Mouse (Mus musculus) neural tube, embryonic 12.5 days (tissue): ENCODE data around the gene Zeb2. TPM values are rescaled to one million over a fixed set of nuclear protein-coding genes. Genes with fewer than 3 reads are reported as not detected.

Experiments used
- ATAC-seq: fragments of 200-750 bp; cut with Nextera tagmentation; 2 replicates; pipeline ENCODE4 v1.8.0; 2017; ENCODE audit warnings: low read depth, mild to moderate bottlenecking, moderate TSS enrichment, moderate library complexity; ENCODE audit not compliant: low FRiP score
- H3K27ac ChIP-seq: fragments of 300-500 bp; sonication (generic); 2 replicates; pipeline ENCODE4 v1.5.1; 2016
- H3K27me3 ChIP-seq: fragments of 300-500 bp; sonication (generic); replicated peaks from 2 replicates; pipeline ENCODE4 v1.6.1; 2016; ENCODE audit warnings: mild to moderate bottlenecking
- H3K36me3 ChIP-seq: fragments of 300-500 bp; sonication (generic); 2 replicates; pipeline ENCODE4 v1.6.1; 2016; ENCODE audit warnings: mild to moderate bottlenecking
- H3K4me1 ChIP-seq: fragments of 300-500 bp; sonication (generic); 2 replicates; pipeline ENCODE4 v1.6.1; 2016
- H3K4me2 ChIP-seq: fragments of 300-500 bp; sonication (generic); replicated peaks from 2 replicates; pipeline ENCODE4 v1.6.1; 2016; ENCODE audit warnings: mild to moderate bottlenecking
- H3K4me3 ChIP-seq: fragments of 300-500 bp; sonication (generic); 2 replicates; pipeline ENCODE4 v1.5.1; 2016
- H3K9ac ChIP-seq: fragments of 300-500 bp; sonication (generic); 2 replicates; pipeline ENCODE4 v1.6.1; 2016; ENCODE audit warnings: mild to moderate bottlenecking
- H3K9me3 ChIP-seq: fragments of 300-500 bp; sonication (generic); 2 replicates; pipeline ENCODE4 v1.6.1; 2016; ENCODE audit warnings: mild to moderate bottlenecking
- WGBS: fragments of 180-500 bp; shearing (Covaris S2); methylation state at CpG from one replicate; pipeline ENCODE4 v1.1.7; 2016; 5-methylcytosine and 5-hydroxymethylcytosine counted together
- polyA plus RNA-seq: library from polyadenylated mRNA; unstranded; fragments of >200 nt; fragmentation: Nextera tagmentation; extraction: Ambion mirVana; gene quantifications from 2 replicates; pipeline ENCODE4 v1.2.1, GENCODE M21; 2016

The Zeb2 gene
- polyA plus RNA-seq, 1 experiment from 2014 or later = 55.6 TPM

DNA sequence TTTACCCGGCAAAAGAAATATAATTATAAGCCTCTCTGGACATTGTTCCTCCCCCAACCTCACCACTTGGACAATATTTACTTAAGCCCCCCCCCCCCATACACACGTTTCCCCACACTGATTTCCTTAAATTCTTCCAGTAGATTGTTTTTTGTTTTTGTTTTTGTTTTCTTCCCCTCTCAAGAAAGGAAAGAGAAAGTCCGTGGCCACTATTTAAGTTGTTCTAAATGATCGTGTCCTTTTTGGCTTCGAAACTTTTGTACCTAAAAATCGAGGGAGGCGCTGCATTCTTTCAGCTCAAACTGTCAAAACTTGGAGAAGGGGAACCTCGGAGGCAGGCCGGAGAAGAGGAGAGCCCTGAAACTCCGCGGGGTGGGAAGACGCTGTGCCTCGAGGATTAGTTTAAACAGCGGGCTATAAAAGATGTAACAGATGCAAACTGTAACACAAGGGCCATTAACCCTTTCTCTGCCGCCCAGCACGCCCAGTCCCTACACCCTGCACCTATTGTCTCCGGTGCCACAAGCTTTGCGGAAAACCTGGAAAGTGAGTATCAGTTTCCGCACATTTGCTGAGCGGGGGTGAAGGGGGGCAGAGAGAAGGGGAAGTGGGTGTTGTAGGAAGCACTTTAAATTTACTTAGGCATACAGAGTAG, 6.3 kb downstream of the Zeb2 start:
- peak overlapping the region; percentile 78 for H3K4me2 ChIP-seq
- peak overlapping the region; percentile 96; the same call in 1 of the 2 replicates for H3K27ac ChIP-seq
- H3K4me1 ChIP-seq = peaks cover 45% of the 10 kb centered on the region
- under 1% methylated on average over 20 of the region's 20 CpGs for WGBS
- no peaks in the 10 kb centered on the region for H3K27me3 ChIP-seq
- H3K9ac ChIP-seq = peak overlapping the region; percentile 100
- H3K9me3 ChIP-seq = no peaks in the 10 kb centered on the region
- peak overlapping the region; percentile 96 for H3K4me3 ChIP-seq
- peak; percentile 38; the same call in 1 of the 2 replicates for ATAC-seq
- no peaks in the 10 kb centered on the region for H3K36me3 ChIP-seq

GRCm38 (mm10) chr2:45109951-45110756, 7.0 kb downstream of the Zeb2 start:
- Histone ChIP-seq H3K4me1 (peaks cover 46% of the 10 kb centered on the region), H3K4me3 (peak overlapping the region; percentile 96), H3K9me3 (no peaks in the 10 kb centered on the region), H3K27me3 (no peaks in the 10 kb centered on the region), H3K27ac (peak overlapping the region; percentile 96), H3K4me2 (peak overlapping the region; percentile 78), H3K36me3 (no peaks in the 10 kb centered on the region), H3K9ac (peak overlapping the region; percentile 100)
- ATAC-seq = peak; percentile 23
- WGBS = under 1% methylated on average over 54 of the region's 54 CpGs

- Histone ChIP-seq H3K27ac (peak overlapping the region; percentile 96), H3K36me3 (no peaks in the 10 kb centered on the region), H3K9ac (peak overlapping the region; percentile 100), H3K27me3 (no peaks in the 10 kb centered on the region), H3K4me3 (peak overlapping the region; percentile 96), H3K4me1 (peaks cover 48% of the 10 kb centered on the region), H3K9me3 (no peaks in the 10 kb centered on the region), H3K4me2 (peak overlapping the region; percentile 78)
- ATAC-seq = peak; percentile 31
- 2% methylated on average over 66 of the region's 74 CpGs for whole genome bisulfite sequencing
Measured at GRCm38 (mm10) chr2:45109161-45109950, 7.8 kb downstream of the Zeb2 start.

- WGBS = under 1% methylated on average over 24 of the region's 25 CpGs
- Histone ChIP-seq H3K9me3 (no peaks in the 10 kb centered on the region), H3K27me3 (no peaks in the 10 kb centered on the region), H3K27ac (peak overlapping the region; percentile 96), H3K4me3 (peak overlapping the region; percentile 96), H3K4me1 (peaks cover 53% of the 10 kb centered on the region), H3K9ac (peak overlapping the region; percentile 100), H3K36me3 (no peaks in the 10 kb centered on the region), H3K4me2 (peak overlapping the region; percentile 78)
- peak; percentile 42 for ATAC-seq
Measured at GRCm38 (mm10) chr2:45108521-45109091, 8.6 kb downstream of the Zeb2 start.

DNA sequence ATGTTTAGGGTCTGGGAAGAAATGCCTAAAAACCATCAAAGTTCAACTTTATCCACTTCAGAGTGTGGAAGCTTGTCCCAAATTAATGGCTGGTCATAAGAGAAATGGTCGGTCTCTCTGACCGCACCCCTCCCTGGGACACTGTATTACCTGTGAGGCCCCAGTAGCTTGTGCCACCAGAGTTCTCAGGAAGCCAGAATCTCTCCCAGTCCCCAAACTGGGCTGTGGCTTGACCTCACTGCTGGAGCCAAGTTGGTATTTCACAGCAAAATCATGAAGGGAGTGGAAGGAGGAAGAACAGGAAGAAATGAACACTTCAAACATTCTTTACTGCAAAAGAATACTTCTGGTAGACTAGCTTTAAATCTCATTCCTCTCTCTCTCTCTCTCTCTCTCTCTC, 9.6 kb downstream of the Zeb2 start:
- H3K4me1 ChIP-seq = peaks cover 57% of the 10 kb centered on the region
- peak overlapping the region; percentile 96 for H3K4me3 ChIP-seq
- H3K27ac ChIP-seq = no peak overlapping the region
- peak overlapping the region; percentile 78 for H3K4me2 ChIP-seq
- no peaks in the 10 kb centered on the region for H3K9me3 ChIP-seq
- no peaks in the 10 kb centered on the region for H3K36me3 ChIP-seq
- H3K9ac ChIP-seq = peak overlapping the region; percentile 100
- H3K27me3 ChIP-seq = no peaks in the 10 kb centered on the region
- WGBS = 7% methylated on average over 2 of the region's 2 CpGs
- no peak for ATAC-seq

DNA sequence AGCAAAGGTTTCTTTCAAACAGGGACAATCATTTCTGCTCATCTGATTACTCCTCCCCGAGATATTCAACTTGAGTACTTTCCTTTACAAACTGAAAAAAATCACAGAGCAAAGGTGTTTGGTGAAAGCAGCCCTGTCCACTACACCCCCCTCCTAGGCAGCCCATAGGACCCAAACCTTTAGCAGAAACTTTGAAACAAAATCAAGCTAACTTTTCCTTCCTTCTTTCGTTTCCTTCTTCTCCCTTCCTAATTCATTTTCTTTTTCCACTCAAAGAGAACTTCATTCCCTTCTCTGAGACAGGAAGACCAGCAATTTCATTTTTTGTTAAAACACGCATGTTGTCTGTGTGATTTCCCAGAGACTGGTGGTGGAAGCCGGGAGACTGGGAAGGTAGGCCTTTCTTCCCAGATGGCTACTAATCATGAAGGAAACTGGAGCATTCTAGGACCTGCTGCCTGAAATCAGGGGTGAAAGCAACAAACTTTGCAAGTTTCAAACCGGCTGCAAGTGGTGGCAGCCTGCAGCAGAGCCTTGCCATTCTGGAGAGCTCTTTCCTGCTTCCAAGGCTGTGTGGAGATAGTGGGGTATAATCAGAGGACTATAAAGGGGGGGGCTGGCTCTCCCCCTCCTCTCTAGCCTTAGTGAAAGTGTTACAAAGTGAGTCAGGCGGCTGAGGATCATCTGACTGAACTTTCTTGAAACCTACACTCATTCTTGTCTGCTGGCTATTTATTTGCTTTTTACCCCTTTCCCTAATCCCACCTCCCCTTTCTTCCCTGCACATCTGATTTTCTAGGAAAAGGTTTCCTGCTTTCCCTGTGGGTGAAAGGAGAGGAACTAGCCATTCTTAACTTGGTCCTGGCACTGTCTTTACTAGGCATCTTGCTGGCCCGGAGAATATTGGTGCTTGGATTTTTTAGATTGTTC, 11.0 kb downstream of the Zeb2 start:
- no peak for ATAC-seq
- H3K9me3 ChIP-seq = no peaks in the 10 kb centered on the region
- H3K27me3 ChIP-seq = no peaks in the 10 kb centered on the region
- peak overlapping the region; percentile 78 for H3K4me2 ChIP-seq
- no peaks in the 10 kb centered on the region for H3K36me3 ChIP-seq
- 30% methylated on average over 7 of the region's 7 CpGs for WGBS
- peaks cover 65% of the 10 kb centered on the region for H3K4me1 ChIP-seq
- H3K27ac ChIP-seq = no peak overlapping the region
- H3K4me3 ChIP-seq = peak overlapping the region; percentile 5; the same call in 1 of the 2 replicates
- H3K9ac ChIP-seq = peak overlapping the region; percentile 45

GRCm38 (mm10) chr2:45105281-45105721, 11.9 kb downstream of the Zeb2 start:
- Histone ChIP-seq H3K4me3 (no peak overlapping the region), H3K9me3 (no peaks in the 10 kb centered on the region), H3K4me2 (peak overlapping the region; percentile 78), H3K36me3 (no peaks in the 10 kb centered on the region), H3K27me3 (no peaks in the 10 kb centered on the region), H3K4me1 (peaks cover 73% of the 10 kb centered on the region), H3K27ac (peak overlapping the region; percentile 37; the same call in 1 of the 2 replicates), H3K9ac (peak overlapping the region; percentile 45; the same call in 1 of the 2 replicates)
- WGBS = 28% methylated on average over 6 of the region's 6 CpGs
- no peak for ATAC-seq

DNA sequence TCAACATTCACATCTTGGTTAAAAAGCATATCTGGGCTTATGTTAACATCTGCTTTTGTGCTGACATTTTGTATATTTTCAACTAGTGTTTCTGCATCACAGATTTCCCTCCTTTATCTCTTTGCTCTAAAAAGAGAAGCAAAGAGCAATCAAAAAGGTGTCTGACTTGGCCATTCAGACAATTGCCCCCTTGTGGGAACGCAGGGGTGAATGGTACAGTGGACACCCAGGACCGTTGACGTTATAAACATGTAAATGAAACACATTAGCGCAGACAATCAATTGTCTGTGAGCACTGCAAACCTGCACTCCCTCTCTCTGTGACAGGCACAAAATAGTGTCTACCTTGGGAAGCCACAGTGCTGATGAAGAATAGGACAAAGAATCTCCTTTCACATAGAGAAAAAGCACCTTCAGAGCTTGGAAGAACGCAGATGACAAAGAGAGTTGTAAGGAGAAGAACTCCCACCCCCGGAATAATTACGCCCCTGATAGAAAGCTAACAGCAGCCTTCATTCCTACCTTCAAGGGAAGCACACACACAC, 12.6 kb downstream of the Zeb2 start:
- Histone ChIP-seq H3K27me3 (no peaks in the 10 kb centered on the region), H3K9ac (peak overlapping the region; percentile 45; the same call in 1 of the 2 replicates), H3K36me3 (no peaks in the 10 kb centered on the region), H3K4me2 (peak overlapping the region; percentile 78), H3K9me3 (no peaks in the 10 kb centered on the region), H3K4me1 (peaks cover 77% of the 10 kb centered on the region), H3K27ac (peak overlapping the region; percentile 37; the same call in 1 of the 2 replicates), H3K4me3 (no peak overlapping the region)
- no peak for ATAC-seq
- 6% methylated on average over 7 of the region's 7 CpGs for WGBS

DNA sequence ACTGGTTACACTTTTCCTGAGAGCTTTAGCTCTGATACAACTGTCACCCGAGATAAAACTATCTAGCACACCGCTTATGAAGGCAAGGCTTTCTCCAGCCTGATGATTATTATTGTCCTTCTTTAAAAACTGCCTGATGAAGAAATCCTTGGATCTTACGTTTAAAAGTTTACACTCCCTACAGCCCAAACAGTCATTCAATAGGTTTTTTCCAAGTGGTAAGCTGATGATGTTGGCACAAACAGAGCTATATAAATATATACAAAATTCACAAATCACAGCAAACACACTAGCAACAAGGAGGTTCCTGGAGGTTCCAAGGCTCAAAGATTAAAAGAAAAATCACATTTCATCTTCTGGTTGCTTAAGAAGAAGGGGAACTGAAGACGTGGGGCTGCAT, 13.1 kb downstream of the Zeb2 start:
- Histone ChIP-seq H3K4me2 (peak overlapping the region; percentile 78), H3K4me3 (no peak overlapping the region), H3K9ac (no peak overlapping the region), H3K4me1 (peaks cover 81% of the 10 kb centered on the region), H3K27me3 (no peaks in the 10 kb centered on the region), H3K27ac (no peak overlapping the region), H3K9me3 (no peaks in the 10 kb centered on the region), H3K36me3 (no peaks in the 10 kb centered on the region)
- no peak for ATAC-seq
- 40% methylated on average over 4 of the region's 4 CpGs for WGBS

- Histone ChIP-seq H3K27ac (no peak overlapping the region), H3K4me3 (no peak overlapping the region; the same call in 1 of the 2 replicates), H3K36me3 (no peaks in the 10 kb centered on the region), H3K4me2 (peak overlapping the region; percentile 78), H3K9me3 (no peaks in the 10 kb centered on the region), H3K27me3 (no peaks in the 10 kb centered on the region), H3K4me1 (peaks cover 82% of the 10 kb centered on the region), H3K9ac (no peak overlapping the region)
- ATAC-seq = no peak
- 16% methylated on average over 10 of the region's 10 CpGs for WGBS
Measured at GRCm38 (mm10) chr2:45103021-45103983, 13.9 kb downstream of the Zeb2 start.
